Mouse (Mus musculus): ENCODE measurements around the gene Grk1. TPM values are rescaled to one million over a fixed set of nuclear protein-coding genes. Genes with fewer than 3 reads are reported as not detected.

Grk1 gene
- polyA plus RNA-seq, 1 experiment from 2014 or later = not detected

GRCm38 (mm10) chr8:13413823-13414390, 9.0 kb downstream of the Grk1 start:
- no peak overlapping the region for H3K9ac ChIP-seq (ENCODE audit: low read length)
- H3K9me3 ChIP-seq (ENCODE audit: control insufficient read depth, low read length) = no peaks in the 10 kb centered on the region
- H3K4me1 ChIP-seq (ENCODE audit: control insufficient read depth, insufficient read depth, low read length) = no peaks in the 10 kb centered on the region
- no peak for ATAC-seq (ENCODE audit: insufficient read depth, low FRiP score, low TSS enrichment)
- H3K4me3 ChIP-seq (ENCODE audit: low read depth, low read length) = no peak overlapping the region
- no peak overlapping the region for H3K27ac ChIP-seq (ENCODE audit: low read depth, low read length)
- H3K36me3 ChIP-seq (ENCODE audit: control insufficient read depth, insufficient read depth, low read length) = no peaks in the 10 kb centered on the region
- DNase-seq (ENCODE audit: low spot score) = no peak
- no peak overlapping the region for H3K4me2 ChIP-seq (ENCODE audit: low read depth)
- H3K27me3 ChIP-seq (ENCODE audit: control insufficient read depth, insufficient read depth, low read length) = no peaks in the 10 kb centered on the region
- WGBS = 51% methylated on average over 12 of the region's 12 CpGs

- no peak overlapping the region for H3K9ac ChIP-seq (ENCODE audit: low read length)
Observed at GRCm38 (mm10) chr8:13415879-13416278, 11.0 kb downstream of the Grk1 start.

GRCm38 (mm10) chr8:13419111-13419639, 14.3 kb downstream of the Grk1 start:
- no peaks in the 10 kb centered on the region for H3K27me3 ChIP-seq (ENCODE audit: control insufficient read depth, insufficient read depth, low read length)
- no peaks in the 10 kb centered on the region for H3K4me1 ChIP-seq (ENCODE audit: control insufficient read depth, insufficient read depth, low read length)
- no peak overlapping the region for H3K27ac ChIP-seq (ENCODE audit: low read depth, low read length)
- H3K9me3 ChIP-seq (ENCODE audit: control insufficient read depth, low read length) = no peaks in the 10 kb centered on the region
- no peak for DNase-seq (ENCODE audit: low spot score)
- WGBS = 79% methylated on average over 2 of the region's 2 CpGs
- H3K36me3 ChIP-seq (ENCODE audit: control insufficient read depth, insufficient read depth, low read length) = no peaks in the 10 kb centered on the region
- H3K4me2 ChIP-seq (ENCODE audit: low read depth) = no peak overlapping the region
- no peak for ATAC-seq (ENCODE audit: insufficient read depth, low FRiP score, low TSS enrichment)
- no peak overlapping the region for H3K4me3 ChIP-seq (ENCODE audit: low read depth, low read length)
- no peak overlapping the region for H3K9ac ChIP-seq (ENCODE audit: low read length)

More at GRCm38 (mm10) chr8:13415879-13416278, 11.0 kb downstream of the Grk1 start:
- H3K4me3 ChIP-seq (ENCODE audit: low read depth, low read length) = no peak overlapping the region
- DNase-seq (ENCODE audit: low spot score) = no peak
- WGBS = 81% methylated on average over 10 of the region's 10 CpGs
- H3K27me3 ChIP-seq (ENCODE audit: control insufficient read depth, insufficient read depth, low read length) = no peaks in the 10 kb centered on the region
- no peaks in the 10 kb centered on the region for H3K9me3 ChIP-seq (ENCODE audit: control insufficient read depth, low read length)
- ATAC-seq (ENCODE audit: insufficient read depth, low FRiP score, low TSS enrichment) = no peak
- H3K36me3 ChIP-seq (ENCODE audit: control insufficient read depth, insufficient read depth, low read length) = no peaks in the 10 kb centered on the region
- H3K4me1 ChIP-seq (ENCODE audit: control insufficient read depth, insufficient read depth, low read length) = no peaks in the 10 kb centered on the region
- H3K27ac ChIP-seq (ENCODE audit: low read depth, low read length) = no peak overlapping the region
- H3K4me2 ChIP-seq (ENCODE audit: low read depth) = no peak overlapping the region

GRCm38 (mm10) chr8:13420970-13421369, 16.1 kb downstream of the Grk1 start:
- no peak for ATAC-seq (ENCODE audit: insufficient read depth, low FRiP score, low TSS enrichment)
- DNase-seq (ENCODE audit: low spot score) = no peak
- no peak overlapping the region for H3K4me3 ChIP-seq (ENCODE audit: low read depth, low read length)
- no peaks in the 10 kb centered on the region for H3K36me3 ChIP-seq (ENCODE audit: control insufficient read depth, insufficient read depth, low read length)
- no peak overlapping the region for H3K4me2 ChIP-seq (ENCODE audit: low read depth)
- H3K27me3 ChIP-seq (ENCODE audit: control insufficient read depth, insufficient read depth, low read length) = no peaks in the 10 kb centered on the region
- no peak overlapping the region for H3K27ac ChIP-seq (ENCODE audit: low read depth, low read length)
- H3K4me1 ChIP-seq (ENCODE audit: control insufficient read depth, insufficient read depth, low read length) = no peaks in the 10 kb centered on the region
- no peak overlapping the region for H3K9ac ChIP-seq (ENCODE audit: low read length)
- H3K9me3 ChIP-seq (ENCODE audit: control insufficient read depth, low read length) = no peaks in the 10 kb centered on the region
- WGBS = 90% methylated on average over 6 of the region's 6 CpGs

GRCm38 (mm10) chr8:13427351-13427750, 22.5 kb downstream of the Grk1 start:
- ATAC-seq (ENCODE audit: insufficient read depth, low FRiP score, low TSS enrichment) = no peak
- H3K4me1 ChIP-seq (ENCODE audit: control insufficient read depth, insufficient read depth, low read length) = no peaks in the 10 kb centered on the region
- 79% methylated on average over 6 of the region's 6 CpGs for WGBS
- H3K27me3 ChIP-seq (ENCODE audit: control insufficient read depth, insufficient read depth, low read length) = no peaks in the 10 kb centered on the region
- no peak overlapping the region for H3K9ac ChIP-seq (ENCODE audit: low read length)
- H3K36me3 ChIP-seq (ENCODE audit: control insufficient read depth, insufficient read depth, low read length) = no peaks in the 10 kb centered on the region
- no peak overlapping the region for H3K4me2 ChIP-seq (ENCODE audit: low read depth)
- H3K27ac ChIP-seq (ENCODE audit: low read depth, low read length) = no peak overlapping the region
- no peak for DNase-seq (ENCODE audit: low spot score)
- no peak overlapping the region for H3K4me3 ChIP-seq (ENCODE audit: low read depth, low read length)
- H3K9me3 ChIP-seq (ENCODE audit: control insufficient read depth, low read length) = no peaks in the 10 kb centered on the region

- DNase-seq (ENCODE audit: low spot score) (no peak), ATAC-seq (ENCODE audit: insufficient read depth, low FRiP score, low TSS enrichment) (no peak)
- Histone ChIP-seq H3K27me3 (ENCODE audit: control insufficient read depth, insufficient read depth, low read length) (no peaks in the 10 kb centered on the region), H3K36me3 (ENCODE audit: control insufficient read depth, insufficient read depth, low read length) (no peaks in the 10 kb centered on the region), H3K4me3 (ENCODE audit: low read depth, low read length) (no peak overlapping the region), H3K27ac (ENCODE audit: low read depth, low read length) (no peak overlapping the region), H3K4me1 (ENCODE audit: control insufficient read depth, insufficient read depth, low read length) (no peaks in the 10 kb centered on the region), H3K9me3 (ENCODE audit: control insufficient read depth, low read length) (no peaks in the 10 kb centered on the region), H3K4me2 (ENCODE audit: low read depth) (no peak overlapping the region), H3K9ac (ENCODE audit: low read length) (no peak overlapping the region)
- 86% methylated on average over 9 of the region's 9 CpGs for WGBS
Observed at GRCm38 (mm10) chr8:13428156-13428555, 23.3 kb downstream of the Grk1 start.

GRCm38 (mm10) chr8:13430412-13430811, 25.5 kb downstream of the Grk1 start:
- Histone ChIP-seq H3K4me3 (ENCODE audit: low read depth, low read length) (no peak overlapping the region), H3K9me3 (ENCODE audit: control insufficient read depth, low read length) (no peaks in the 10 kb centered on the region), H3K4me2 (ENCODE audit: low read depth) (no peak overlapping the region), H3K27me3 (ENCODE audit: control insufficient read depth, insufficient read depth, low read length) (peaks cover 8% of the 10 kb centered on the region), H3K9ac (ENCODE audit: low read length) (no peak overlapping the region), H3K4me1 (ENCODE audit: control insufficient read depth, insufficient read depth, low read length) (no peaks in the 10 kb centered on the region), H3K36me3 (ENCODE audit: control insufficient read depth, insufficient read depth, low read length) (no peaks in the 10 kb centered on the region), H3K27ac (ENCODE audit: low read depth, low read length) (no peak overlapping the region)
- WGBS = 85% methylated on average over 7 of the region's 7 CpGs
- DNase-seq (ENCODE audit: low spot score) = no peak
- ATAC-seq (ENCODE audit: insufficient read depth, low FRiP score, low TSS enrichment) = no peak

GRCm38 (mm10) chr8:13430866-13431265, 26.0 kb downstream of the Grk1 start:
- no peak overlapping the region for H3K9ac ChIP-seq (ENCODE audit: low read length)
- H3K9me3 ChIP-seq (ENCODE audit: control insufficient read depth, low read length) = no peaks in the 10 kb centered on the region
- DNase-seq (ENCODE audit: low spot score) (no peak), ATAC-seq (ENCODE audit: insufficient read depth, low FRiP score, low TSS enrichment) (no peak)
- H3K27me3 ChIP-seq (ENCODE audit: control insufficient read depth, insufficient read depth, low read length) = peaks cover 11% of the 10 kb centered on the region
- H3K4me3 ChIP-seq (ENCODE audit: low read depth, low read length) = no peak overlapping the region
- H3K4me1 ChIP-seq (ENCODE audit: control insufficient read depth, insufficient read depth, low read length) = no peaks in the 10 kb centered on the region
- H3K36me3 ChIP-seq (ENCODE audit: control insufficient read depth, insufficient read depth, low read length) = no peaks in the 10 kb centered on the region
- H3K4me2 ChIP-seq (ENCODE audit: low read depth) = no peak overlapping the region
- no peak overlapping the region for H3K27ac ChIP-seq (ENCODE audit: low read depth, low read length)

- ATAC-seq (ENCODE audit: insufficient read depth, low FRiP score, low TSS enrichment) (no peak), DNase-seq (ENCODE audit: low spot score) (no peak)
- H3K27me3 ChIP-seq (ENCODE audit: control insufficient read depth, insufficient read depth, low read length) = peaks cover 17% of the 10 kb centered on the region
- 91% methylated on average over 5 of the region's 5 CpGs for WGBS
- no peak overlapping the region for H3K9ac ChIP-seq (ENCODE audit: low read length)
- no peaks in the 10 kb centered on the region for H3K9me3 ChIP-seq (ENCODE audit: control insufficient read depth, low read length)
- H3K36me3 ChIP-seq (ENCODE audit: control insufficient read depth, insufficient read depth, low read length) = no peaks in the 10 kb centered on the region
- no peak overlapping the region for H3K4me3 ChIP-seq (ENCODE audit: low read depth, low read length)
- H3K4me2 ChIP-seq (ENCODE audit: low read depth) = no peak overlapping the region
- H3K4me1 ChIP-seq (ENCODE audit: control insufficient read depth, insufficient read depth, low read length) = no peaks in the 10 kb centered on the region
- no peak overlapping the region for H3K27ac ChIP-seq (ENCODE audit: low read depth, low read length)
Observed at GRCm38 (mm10) chr8:13433130-13433529, 28.2 kb downstream of the Grk1 start.
